Mouse (Mus musculus) ovary, postnatal 14 days (tissue): ENCODE measurements around the gene Ssbp4.

Source experiments
- DNase-seq: peaks from one replicate; pipeline ENCODE4 v3.0.0; 2022; ENCODE audit warnings: low spot score

Ssbp4 gene

DNA sequence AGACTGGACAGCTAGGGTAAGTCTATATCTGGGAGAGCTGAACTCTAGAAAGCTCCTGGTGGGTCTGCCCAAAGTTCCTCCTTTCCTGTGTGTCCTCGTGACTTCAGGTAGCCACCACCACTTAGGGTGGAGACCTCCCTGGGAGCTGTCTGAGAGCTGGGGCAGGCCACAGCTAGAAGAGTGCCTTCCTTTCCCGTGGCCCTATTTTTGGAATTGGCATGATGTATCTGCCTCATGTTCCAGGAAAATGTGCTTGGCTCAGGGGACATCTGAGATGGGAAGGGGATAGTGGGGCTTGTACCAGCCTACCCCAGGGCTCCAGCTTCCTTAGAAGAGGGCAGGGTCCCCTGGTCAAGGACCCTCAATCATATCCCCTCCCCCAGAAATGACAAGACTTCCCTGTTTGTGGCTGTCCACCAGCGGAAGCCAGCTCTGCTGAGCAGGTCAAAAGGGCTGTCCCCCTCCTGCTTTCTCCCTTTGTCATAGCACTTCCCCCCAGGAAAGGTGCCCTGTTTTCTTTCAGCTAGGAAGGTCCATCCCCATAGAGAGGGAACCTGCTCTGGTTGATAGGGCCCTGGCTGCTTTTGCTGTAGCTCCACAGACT, 57.0 kb downstream of the Ssbp4 start:
- DNase-seq, result no peak

- DNase-seq, result no peak
These were observed 59.1 kb downstream of the Ssbp4 start for GRCm38 (mm10) chr8:70549412-70550184.

DNA sequence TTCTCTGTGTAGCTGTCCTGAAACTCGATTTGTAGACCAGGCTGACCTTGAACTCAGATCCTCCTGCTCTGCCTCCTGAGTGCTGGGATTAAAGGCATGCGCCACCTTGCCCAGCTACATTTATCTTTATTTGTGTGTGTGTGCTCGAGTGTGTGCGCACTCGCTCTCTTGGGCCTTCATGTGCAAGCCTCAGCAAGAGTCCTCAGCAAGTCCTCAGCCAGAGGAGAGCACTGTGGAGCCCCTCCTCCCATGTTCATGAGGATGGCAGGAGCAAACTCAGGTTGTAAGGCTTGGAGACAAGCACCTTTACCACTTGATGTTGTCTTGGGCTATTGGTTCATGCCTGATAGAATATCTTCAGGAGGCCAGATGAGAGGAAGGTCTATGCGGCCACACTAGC, 60.9 kb downstream of the Ssbp4 start:
- no peak for DNase-seq
